Mouse (Mus musculus): Measurements from ENCODE around the gene Nlrp6. TPM values are rescaled to one million over a fixed set of nuclear protein-coding genes. Genes with fewer than 3 reads are reported as not detected.

The Nlrp6 gene
- total RNA-seq, 2 experiments from 2014 or later = not detected

DNA sequence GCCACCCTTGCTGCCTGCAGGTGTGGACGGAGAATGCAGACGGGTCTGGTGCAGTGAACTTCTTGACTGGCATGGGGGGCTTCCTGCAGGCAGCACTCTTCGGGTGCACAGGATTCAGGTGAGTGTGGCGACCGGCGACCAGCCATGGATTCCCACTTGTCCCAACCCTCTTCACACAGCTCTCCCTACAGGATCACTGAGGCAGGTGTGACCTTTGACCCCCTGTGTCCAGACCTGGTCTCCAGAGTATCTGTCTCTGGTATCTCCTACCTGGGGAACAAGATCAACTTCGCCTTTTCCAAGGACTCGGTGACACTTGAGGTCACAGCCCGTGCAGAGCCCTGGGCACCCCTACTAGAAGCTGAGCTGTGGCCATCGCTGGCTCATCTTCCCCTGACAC, 25.6 kb downstream of the Nlrp6 start:
- intact Hi-C loops (cut with DNase I) = no loop called here

GRCm38 (mm10) chr7:140946980-140947379, 26.3 kb downstream of the Nlrp6 start:
- intact Hi-C loops (cut with DNase I) = no loop called here
- DNase-seq = peak in 1 of 2 experiments; percentile 3

More for the DNA sequence above, 25.6 kb downstream of the Nlrp6 start:
- DNase-seq = peak in 1 of 2 experiments; percentile 2

DNA sequence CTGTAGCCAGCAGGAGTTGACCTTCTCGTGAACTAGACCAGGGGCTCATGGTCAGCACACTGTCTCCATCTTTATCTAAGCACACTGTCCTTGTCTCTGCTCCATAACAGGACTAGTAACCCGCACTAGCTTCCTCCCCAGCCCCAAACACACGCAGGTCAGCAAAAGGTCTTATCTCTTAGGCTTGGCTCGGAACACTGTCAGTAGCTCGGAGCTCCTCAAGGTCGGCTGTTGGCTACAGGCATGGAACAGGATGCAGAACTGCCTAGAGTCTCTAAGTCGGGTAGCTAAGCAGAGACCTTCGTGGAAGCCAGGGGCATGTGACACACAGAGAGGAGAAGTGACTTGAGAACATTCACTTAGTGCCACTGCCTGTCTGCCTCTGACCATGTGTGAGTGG, 27.5 kb downstream of the Nlrp6 start:
- intact Hi-C loops (cut with DNase I) = no loop called here
- peak in 1 of 2 experiments; percentile 2 for DNase-seq

DNA sequence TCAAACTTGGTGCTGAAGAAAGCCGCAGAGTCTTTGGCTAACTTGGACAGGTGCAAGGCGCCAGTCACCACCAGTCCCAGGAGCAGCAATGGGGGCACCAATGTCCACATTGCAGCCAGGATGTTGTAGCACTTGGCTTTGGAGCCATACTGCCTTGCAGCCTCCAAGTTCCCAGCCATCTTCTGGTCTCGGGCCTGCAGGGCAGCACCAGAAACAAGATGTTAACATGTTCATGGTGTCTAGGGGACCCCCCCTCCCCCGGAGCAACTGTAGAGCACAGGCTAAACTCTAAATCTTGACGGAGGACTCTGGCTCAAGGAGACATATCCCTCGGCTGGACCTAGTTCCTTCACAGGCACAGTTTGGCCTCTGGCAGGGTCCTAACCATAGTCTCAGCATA, 28.6 kb downstream of the Nlrp6 start:
- DNase-seq = peak in 1 of 2 experiments; percentile 2
- intact Hi-C loops (cut with DNase I) = no loop called here

- intact Hi-C loops (cut with DNase I) = no loop called here
- DNase-seq = peak in 1 of 2 experiments; percentile 5
Measured at GRCm38 (mm10) chr7:140949824-140950530, 29.3 kb downstream of the Nlrp6 start, which contains the start of gene Ifitm5. Ifitm5 (minus strand) TSS chr7:140950291.

DNA sequence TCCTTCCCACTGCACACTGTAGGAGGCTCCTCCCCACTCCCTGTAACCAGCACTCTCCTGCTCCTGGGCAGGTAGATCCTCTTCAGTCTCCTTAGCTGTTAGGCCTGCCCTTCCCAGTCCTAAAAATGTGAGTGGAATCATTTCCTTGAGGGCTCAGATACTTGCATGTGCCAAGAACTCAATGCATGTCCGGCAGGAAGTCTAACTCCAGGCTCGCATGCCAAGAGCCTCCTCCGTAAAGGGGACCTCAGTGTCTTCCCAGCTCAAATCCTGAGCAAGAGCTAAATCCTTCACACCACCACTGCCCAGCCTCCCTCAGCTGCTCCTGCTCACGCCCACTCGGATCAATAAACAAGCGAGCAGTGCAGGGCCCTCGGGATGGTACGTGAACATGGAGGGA, 30.3 kb downstream of the Nlrp6 start:
- peak; percentile 18 to 32 for DNase-seq
- intact Hi-C loops (cut with DNase I) = no loop called here

GRCm38 (mm10) chr7:140951765-140952164, 31.1 kb downstream of the Nlrp6 start:
- DNase-seq = peak in 1 of 2 experiments; percentile 3
- intact Hi-C loops (cut with DNase I) = no loop called here

- intact Hi-C loops (cut with DNase I) = no loop called here
Measured at GRCm38 (mm10) chr7:140952441-140952840, 31.7 kb downstream of the Nlrp6 start.

DNA sequence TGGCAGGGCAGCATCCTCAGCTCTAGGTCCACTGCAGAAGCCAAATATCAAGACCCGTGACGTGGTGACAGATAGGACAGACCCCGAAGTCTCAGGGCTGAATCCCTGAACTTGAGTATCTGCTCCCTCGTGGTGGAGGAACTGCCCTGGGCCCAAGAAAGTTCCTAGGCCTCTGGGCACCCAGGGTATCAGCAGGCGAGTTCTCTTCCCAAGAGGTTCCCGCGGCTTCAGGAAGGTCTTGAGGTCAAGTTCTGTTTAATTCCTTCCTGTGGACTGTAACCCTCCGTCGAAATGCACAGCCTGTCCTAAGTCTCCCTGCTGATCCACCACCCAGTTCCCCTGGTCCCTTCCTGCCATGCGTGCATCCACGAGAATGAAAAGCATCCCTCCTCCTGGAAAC, 32.4 kb downstream of the Nlrp6 start:
- intact Hi-C loops (cut with DNase I) = no loop called here

More at GRCm38 (mm10) chr7:140952441-140952840, 31.7 kb downstream of the Nlrp6 start:
- no peak for DNase-seq

GRCm38 (mm10) chr7:140953800-140954732, 33.4 kb downstream of the Nlrp6 start:
- no peak for DNase-seq
- intact Hi-C loops (cut with DNase I) = no loop called here

More for the DNA sequence above, 32.4 kb downstream of the Nlrp6 start:
- no peak for DNase-seq

GRCm38 (mm10) chr7:140954733-140955071, 34.0 kb downstream of the Nlrp6 start:
- DNase-seq = no peak
- intact Hi-C loops (cut with DNase I) = loop anchor here (5.0 kb wide), 1 partner anchor 93 kb away; no protein-coding TSS in a partner anchor

DNA sequence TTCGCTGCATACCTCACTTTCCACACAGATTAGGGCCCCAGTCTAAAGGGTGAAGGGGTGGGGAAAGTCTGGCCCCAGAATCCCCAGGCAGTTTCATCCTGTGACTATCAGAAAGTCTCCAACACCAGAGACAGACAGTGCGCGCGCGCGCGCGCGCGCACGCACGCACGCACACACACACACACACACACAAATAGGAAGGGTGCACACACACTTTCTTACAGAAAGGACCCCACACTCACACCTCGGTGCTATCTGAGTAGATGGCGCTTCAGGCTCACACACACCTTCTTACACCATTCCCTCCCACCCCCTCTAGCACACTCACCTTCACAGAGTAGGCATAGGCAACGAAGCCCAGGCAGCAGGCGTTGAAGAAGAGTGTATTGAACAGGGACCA, 34.6 kb downstream of the Nlrp6 start:
- intact Hi-C loops (cut with DNase I) = loop anchor here (5.0 kb wide), 1 partner anchor 92 kb away; no protein-coding TSS in a partner anchor
- DNase-seq = no peak

DNA sequence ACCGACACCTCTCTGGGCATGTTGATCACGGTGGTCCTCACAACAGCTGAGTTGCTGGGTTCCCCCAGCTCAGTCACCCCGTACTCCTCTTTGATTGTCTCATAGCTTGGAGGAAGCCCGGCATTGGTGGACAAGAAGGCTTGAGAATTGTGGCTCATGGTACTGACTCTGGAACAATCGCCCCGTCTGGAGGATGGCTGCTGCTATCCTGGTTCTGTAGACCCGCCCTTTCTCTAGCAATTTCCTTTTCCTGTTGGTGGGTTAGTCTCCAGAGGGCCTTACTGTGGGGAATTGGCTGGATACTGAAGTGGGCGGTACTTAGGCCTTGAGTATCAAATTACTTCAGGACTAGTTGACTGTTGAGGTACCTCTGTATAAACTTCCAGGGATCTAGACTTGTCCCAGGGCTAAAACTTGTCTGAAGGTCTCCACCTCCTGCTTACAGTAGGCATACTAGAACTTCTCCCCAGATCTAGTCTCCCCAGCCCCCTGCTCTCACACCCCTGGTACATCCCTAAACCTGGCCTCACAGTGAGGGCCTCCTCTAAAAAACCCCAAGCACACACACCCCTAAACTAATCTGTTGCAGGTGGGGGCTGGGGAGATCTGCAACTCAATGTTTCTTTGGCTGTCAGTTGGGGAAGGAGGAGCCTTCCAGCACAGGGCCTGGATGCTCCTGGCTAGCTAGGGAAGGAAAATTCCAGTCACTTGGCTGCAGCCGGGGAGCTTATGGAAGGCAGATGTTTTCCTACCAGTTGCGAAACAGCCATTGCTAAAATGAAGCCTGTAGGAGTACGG, 35.3 kb downstream of the Nlrp6 start, which contains the start of the genes Gm45717 and Ifitm2:
Gene Gm45717 (minus strand): TSS at position 180 of the 798 bp plus-strand sequence.
Gene Ifitm2 (minus strand): TSS at position 230 of the 798 bp plus-strand sequence.
- peak; percentile 75 to 81 for DNase-seq
- intact Hi-C loops (cut with DNase I) = loop anchor here (5.0 kb wide), 1 partner anchor 91 kb away; no protein-coding TSS in a partner anchor

DNA sequence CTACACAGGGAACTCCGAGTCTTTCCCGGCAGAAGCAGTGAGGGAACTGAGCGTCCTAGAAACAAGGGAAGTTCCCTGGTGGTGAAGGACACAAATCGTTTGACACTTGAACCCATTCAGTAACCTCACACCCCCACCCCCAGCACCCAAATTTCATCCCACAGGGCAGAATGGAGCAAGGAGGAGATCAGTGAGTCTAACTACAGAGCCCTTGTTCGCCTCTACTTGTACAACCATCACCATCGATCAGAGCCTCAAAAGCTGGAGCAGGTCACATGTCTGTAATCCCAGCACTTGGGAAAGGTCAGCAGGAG, 35.8 kb downstream of the Nlrp6 start:
- DNase-seq = no peak
- intact Hi-C loops (cut with DNase I) = loop anchor here (5.0 kb wide), 1 partner anchor 91 kb away; no protein-coding TSS in a partner anchor

DNA sequence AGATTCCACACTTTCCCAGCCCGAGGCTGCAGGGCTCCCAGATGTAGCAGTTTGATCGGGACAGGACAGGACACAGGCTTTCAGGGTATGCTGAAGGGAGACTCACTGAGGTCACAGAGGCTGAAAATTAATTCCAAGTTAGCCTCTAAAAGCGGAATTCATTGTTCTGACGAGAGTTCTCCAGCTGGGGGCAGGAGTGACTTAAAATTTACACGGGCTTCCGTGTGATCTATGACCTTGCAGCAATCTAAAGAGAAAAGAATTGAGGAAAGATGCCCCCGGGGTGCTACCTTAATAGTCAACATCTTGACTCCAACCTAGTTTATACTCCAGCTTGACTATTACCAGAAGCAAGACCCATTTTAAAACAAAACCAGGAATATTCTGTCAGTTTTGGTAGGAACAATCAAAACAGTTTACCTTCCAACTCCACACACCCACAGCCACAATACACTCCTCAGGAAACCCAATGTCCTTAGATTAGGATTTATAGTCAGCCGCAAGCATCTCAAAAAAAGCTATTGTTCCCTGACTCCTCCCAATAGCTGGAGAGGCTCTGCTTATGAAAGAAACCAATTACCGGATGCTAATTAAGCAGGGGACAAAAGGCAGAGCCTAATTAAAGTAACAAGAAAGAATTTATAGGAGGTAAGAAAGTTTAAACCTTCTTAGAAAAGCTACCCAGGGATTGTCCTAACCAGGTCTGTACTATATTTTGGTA, 38.6 kb downstream of the Nlrp6 start:
- no peak for DNase-seq
- intact Hi-C loops (cut with DNase I) = loop anchor here (5.0 kb wide), 1 partner anchor 88 kb away; no protein-coding TSS in a partner anchor

GRCm38 (mm10) chr7:140960026-140960425, 39.3 kb downstream of the Nlrp6 start:
- intact Hi-C loops (cut with DNase I) = no loop called here

DNA sequence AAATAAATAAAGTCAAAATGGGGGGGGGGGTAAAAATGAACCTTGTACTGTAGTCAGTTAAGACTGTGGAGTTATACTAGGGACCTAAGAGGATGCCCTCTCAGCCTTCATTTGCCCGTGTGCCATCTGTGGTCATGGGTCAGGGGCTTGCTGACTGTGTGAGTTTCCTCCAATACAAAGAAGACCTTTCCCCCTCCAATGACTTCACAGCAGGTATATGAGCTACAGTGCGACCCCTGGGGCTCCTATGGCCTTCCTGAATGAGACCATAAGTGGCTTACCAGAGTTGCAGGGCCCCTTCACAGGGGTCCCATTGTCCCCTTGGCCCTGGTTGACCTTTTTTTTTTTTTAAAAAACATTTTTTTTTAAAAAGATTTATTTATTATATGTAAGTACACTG, 40.7 kb downstream of the Nlrp6 start:
- intact Hi-C loops (cut with DNase I) = no loop called here
- DNase-seq = no peak

More at GRCm38 (mm10) chr7:140960026-140960425, 39.3 kb downstream of the Nlrp6 start:
- no peak for DNase-seq

GRCm38 (mm10) chr7:140962733-140963132, 42.0 kb downstream of the Nlrp6 start:
- intact Hi-C loops (cut with DNase I) = no loop called here
- no peak for DNase-seq

- intact Hi-C loops (cut with DNase I) = no loop called here
- no peak for DNase-seq
Measured at GRCm38 (mm10) chr7:140966921-140967320, 46.2 kb downstream of the Nlrp6 start, which contains the start of gene Ifitm1. Ifitm1 (plus strand) TSS chr7:140967221.
